Mouse (Mus musculus): ENCODE results near the gene Gatb. TPM values are rescaled to one million over a fixed set of nuclear protein-coding genes. Genes with fewer than 3 reads are reported as not detected.

The Gatb gene
- polyA plus RNA-seq, 1 experiment from 2014 or later, result 26.4 TPM

DNA sequence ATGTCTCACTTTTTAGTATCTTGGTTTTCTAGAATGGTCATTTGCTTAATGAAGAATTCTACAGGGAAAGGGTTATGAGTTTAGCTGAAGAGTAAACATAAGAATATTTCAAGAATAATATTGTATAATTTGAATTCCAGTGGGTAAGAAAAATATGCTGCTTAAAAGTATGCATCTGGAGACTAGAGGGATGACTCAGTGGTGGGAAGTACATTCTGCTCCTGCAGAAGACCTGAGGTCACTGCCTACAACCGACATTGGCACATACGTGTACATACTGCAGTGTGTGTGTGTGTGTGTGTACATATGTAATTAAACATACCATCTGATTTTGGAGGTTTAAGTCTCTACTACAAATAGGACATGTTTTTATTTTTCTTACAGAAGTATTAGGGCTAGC, 61.7 kb downstream of the Gatb start:
- Histone ChIP-seq H3K36me3 (ENCODE audit: control insufficient read depth, insufficient read depth, low read length) (no peaks in the 10 kb centered on the region), H3K9me3 (ENCODE audit: control insufficient read depth, low read length) (no peaks in the 10 kb centered on the region), H3K27ac (ENCODE audit: low read depth, low read length) (no peak overlapping the region), H3K9ac (ENCODE audit: low read depth, low read length) (no peak overlapping the region), H3K4me3 (ENCODE audit: low read length) (no peak overlapping the region), H3K4me2 (replicated peaks; ENCODE audit: low read depth, low read length) (no peak overlapping the region), H3K27me3 (ENCODE audit: control insufficient read depth, insufficient read depth, low read length) (no peaks in the 10 kb centered on the region), H3K4me1 (ENCODE audit: control insufficient read depth, insufficient read depth, low read length) (no peaks in the 10 kb centered on the region)
- no peak for ATAC-seq (ENCODE audit: low FRiP score, low TSS enrichment)
- WGBS, result 85% methylated on average over 2 of the region's 2 CpGs

- no peak for ATAC-seq (ENCODE audit: low FRiP score, low TSS enrichment)
- H3K9ac ChIP-seq (ENCODE audit: low read depth, low read length), result no peak overlapping the region
- H3K4me1 ChIP-seq (ENCODE audit: control insufficient read depth, insufficient read depth, low read length), result no peaks in the 10 kb centered on the region
- H3K4me3 ChIP-seq (ENCODE audit: low read length), result no peak overlapping the region
- H3K36me3 ChIP-seq (ENCODE audit: control insufficient read depth, insufficient read depth, low read length), result no peaks in the 10 kb centered on the region
- H3K27me3 ChIP-seq (ENCODE audit: control insufficient read depth, insufficient read depth, low read length), result no peaks in the 10 kb centered on the region
- H3K9me3 ChIP-seq (ENCODE audit: control insufficient read depth, low read length), result no peaks in the 10 kb centered on the region
- no peak overlapping the region for H3K4me2 ChIP-seq (replicated peaks; ENCODE audit: low read depth, low read length)
- H3K27ac ChIP-seq (ENCODE audit: low read depth, low read length), result no peak overlapping the region
- WGBS, result 91% methylated on average over 5 of the region's 5 CpGs
Measured at GRCm38 (mm10) chr3:85636716-85637447, 63.0 kb downstream of the Gatb start.

GRCm38 (mm10) chr3:85641751-85642150, 67.8 kb downstream of the Gatb start:
- H3K4me3 ChIP-seq (ENCODE audit: low read length), result no peak overlapping the region
- H3K27ac ChIP-seq (ENCODE audit: low read depth, low read length), result no peak overlapping the region
- no peaks in the 10 kb centered on the region for H3K9me3 ChIP-seq (ENCODE audit: control insufficient read depth, low read length)
- no peaks in the 10 kb centered on the region for H3K27me3 ChIP-seq (ENCODE audit: control insufficient read depth, insufficient read depth, low read length)
- no peaks in the 10 kb centered on the region for H3K36me3 ChIP-seq (ENCODE audit: control insufficient read depth, insufficient read depth, low read length)
- ATAC-seq (ENCODE audit: low FRiP score, low TSS enrichment), result no peak
- H3K4me1 ChIP-seq (ENCODE audit: control insufficient read depth, insufficient read depth, low read length), result no peaks in the 10 kb centered on the region
- no peak overlapping the region for H3K4me2 ChIP-seq (replicated peaks; ENCODE audit: low read depth, low read length)
- WGBS, result 78% methylated on average over 3 of the region's 3 CpGs
- no peak overlapping the region for H3K9ac ChIP-seq (ENCODE audit: low read depth, low read length)

DNA sequence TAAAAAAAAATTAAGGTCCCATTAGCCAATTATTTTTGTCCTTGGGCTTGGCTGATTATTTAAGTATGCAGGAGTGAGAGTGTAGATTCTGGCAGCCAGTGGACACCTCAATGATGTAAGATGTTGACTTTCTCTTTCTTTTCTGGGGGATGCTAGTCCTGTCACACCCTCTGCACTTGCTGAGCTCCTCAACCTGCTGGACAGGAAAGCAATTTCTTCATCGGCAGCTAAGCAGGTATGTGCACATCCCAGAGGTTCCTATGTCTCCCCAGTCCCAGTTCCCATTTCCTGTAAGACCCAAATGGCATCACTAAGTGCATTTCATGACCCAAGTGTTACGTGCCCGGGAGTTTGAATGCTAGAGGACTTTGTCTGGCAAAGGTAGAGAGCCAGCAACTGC, 70.9 kb downstream of the Gatb start:
- Histone ChIP-seq H3K4me1 (ENCODE audit: control insufficient read depth, insufficient read depth, low read length) (no peaks in the 10 kb centered on the region), H3K4me2 (replicated peaks; ENCODE audit: low read depth, low read length) (no peak overlapping the region), H3K36me3 (ENCODE audit: control insufficient read depth, insufficient read depth, low read length) (no peaks in the 10 kb centered on the region), H3K9ac (ENCODE audit: low read depth, low read length) (no peak overlapping the region), H3K4me3 (ENCODE audit: low read length) (no peak overlapping the region), H3K27me3 (ENCODE audit: control insufficient read depth, insufficient read depth, low read length) (no peaks in the 10 kb centered on the region), H3K9me3 (ENCODE audit: control insufficient read depth, low read length) (no peaks in the 10 kb centered on the region), H3K27ac (ENCODE audit: low read depth, low read length) (no peak overlapping the region)
- WGBS, result 92% methylated on average over 3 of the region's 3 CpGs
- ATAC-seq (ENCODE audit: low FRiP score, low TSS enrichment), result no peak

GRCm38 (mm10) chr3:85645517-85646004, 71.6 kb downstream of the Gatb start:
- WGBS, result 75% methylated on average over 7 of the region's 7 CpGs
- H3K9ac ChIP-seq (ENCODE audit: low read depth, low read length), result no peak overlapping the region
- no peaks in the 10 kb centered on the region for H3K27me3 ChIP-seq (ENCODE audit: control insufficient read depth, insufficient read depth, low read length)
- H3K4me3 ChIP-seq (ENCODE audit: low read length), result no peak overlapping the region
- no peaks in the 10 kb centered on the region for H3K9me3 ChIP-seq (ENCODE audit: control insufficient read depth, low read length)
- no peak for ATAC-seq (ENCODE audit: low FRiP score, low TSS enrichment)
- H3K4me1 ChIP-seq (ENCODE audit: control insufficient read depth, insufficient read depth, low read length), result no peaks in the 10 kb centered on the region
- no peak overlapping the region for H3K27ac ChIP-seq (ENCODE audit: low read depth, low read length)
- no peak overlapping the region for H3K4me2 ChIP-seq (replicated peaks; ENCODE audit: low read depth, low read length)
- no peaks in the 10 kb centered on the region for H3K36me3 ChIP-seq (ENCODE audit: control insufficient read depth, insufficient read depth, low read length)

- ATAC-seq (ENCODE audit: low FRiP score, low TSS enrichment), result no peak
- 91% methylated on average over 4 of the region's 4 CpGs for WGBS
- no peak overlapping the region for H3K4me2 ChIP-seq (replicated peaks; ENCODE audit: low read depth, low read length)
- H3K27me3 ChIP-seq (ENCODE audit: control insufficient read depth, insufficient read depth, low read length), result no peaks in the 10 kb centered on the region
- H3K27ac ChIP-seq (ENCODE audit: low read depth, low read length), result no peak overlapping the region
- no peaks in the 10 kb centered on the region for H3K4me1 ChIP-seq (ENCODE audit: control insufficient read depth, insufficient read depth, low read length)
- no peaks in the 10 kb centered on the region for H3K9me3 ChIP-seq (ENCODE audit: control insufficient read depth, low read length)
- H3K36me3 ChIP-seq (ENCODE audit: control insufficient read depth, insufficient read depth, low read length), result no peaks in the 10 kb centered on the region
- no peak overlapping the region for H3K9ac ChIP-seq (ENCODE audit: low read depth, low read length)
- no peak overlapping the region for H3K4me3 ChIP-seq (ENCODE audit: low read length)
Measured at GRCm38 (mm10) chr3:85649176-85649575, 75.3 kb downstream of the Gatb start.

DNA sequence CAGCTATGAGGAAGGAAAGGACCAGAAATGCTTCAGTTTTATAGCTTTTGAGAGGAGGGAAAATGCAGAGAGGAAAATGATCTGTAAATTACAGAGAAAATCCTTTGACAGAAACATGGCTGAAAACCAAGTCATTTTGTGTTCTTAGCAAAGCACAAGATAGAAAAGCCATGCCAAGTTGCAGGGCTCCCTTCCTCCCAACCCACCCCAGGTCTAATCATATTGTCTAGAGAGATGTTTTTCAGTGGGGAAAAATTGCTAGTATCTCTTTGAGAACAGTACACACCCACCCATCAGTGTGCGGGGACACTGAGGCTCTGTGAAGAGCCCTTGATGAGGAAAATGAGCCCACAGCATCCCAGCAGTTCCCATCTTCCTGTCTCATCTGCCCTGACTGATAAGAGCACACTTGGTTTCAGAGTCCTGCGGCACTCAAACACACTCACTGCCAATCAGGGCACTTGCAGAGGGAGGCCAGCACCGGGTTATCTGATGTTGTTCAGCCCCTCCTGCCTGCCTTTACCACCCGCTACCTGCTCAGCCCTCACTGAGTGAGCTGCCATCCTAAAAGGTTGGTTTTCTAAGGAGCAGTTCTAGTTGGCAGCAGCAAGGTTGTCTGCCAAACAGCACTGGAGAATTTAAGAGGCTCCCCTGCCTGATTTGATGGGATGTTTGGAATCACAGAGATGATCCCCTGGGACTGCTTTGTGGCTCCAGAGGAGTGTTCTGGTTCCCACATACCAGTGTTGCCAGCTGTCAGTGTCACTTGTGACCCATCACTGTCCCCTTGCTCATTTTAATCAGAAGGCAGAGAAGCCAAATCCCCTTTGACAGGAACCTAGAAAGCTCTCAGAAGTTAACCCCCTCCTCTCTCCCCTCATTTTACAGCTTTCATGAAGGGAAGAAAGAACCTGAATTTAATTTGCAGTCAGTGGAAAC, 79.1 kb downstream of the Gatb start:
- no peak overlapping the region for H3K27ac ChIP-seq (ENCODE audit: low read depth, low read length)
- no peaks in the 10 kb centered on the region for H3K27me3 ChIP-seq (ENCODE audit: control insufficient read depth, insufficient read depth, low read length)
- H3K9ac ChIP-seq (ENCODE audit: low read depth, low read length), result no peak overlapping the region
- WGBS, result 85% methylated on average over 4 of the region's 4 CpGs
- H3K4me3 ChIP-seq (ENCODE audit: low read length), result no peak overlapping the region
- no peaks in the 10 kb centered on the region for H3K4me1 ChIP-seq (ENCODE audit: control insufficient read depth, insufficient read depth, low read length)
- no peaks in the 10 kb centered on the region; the same call in 1 of the 2 replicates for H3K36me3 ChIP-seq (ENCODE audit: control insufficient read depth, insufficient read depth, low read length)
- no peaks in the 10 kb centered on the region for H3K9me3 ChIP-seq (ENCODE audit: control insufficient read depth, low read length)
- no peak for ATAC-seq (ENCODE audit: low FRiP score, low TSS enrichment)
- no peak overlapping the region for H3K4me2 ChIP-seq (replicated peaks; ENCODE audit: low read depth, low read length)

- WGBS, result 95% methylated on average over 3 of the region's 3 CpGs
- ATAC-seq (ENCODE audit: low FRiP score, low TSS enrichment), result no peak
- no peaks in the 10 kb centered on the region for H3K9me3 ChIP-seq (ENCODE audit: control insufficient read depth, low read length)
- H3K4me1 ChIP-seq (ENCODE audit: control insufficient read depth, insufficient read depth, low read length), result no peaks in the 10 kb centered on the region
- H3K36me3 ChIP-seq (ENCODE audit: control insufficient read depth, insufficient read depth, low read length), result no peaks in the 10 kb centered on the region; the same call in 1 of the 2 replicates
- no peaks in the 10 kb centered on the region for H3K27me3 ChIP-seq (ENCODE audit: control insufficient read depth, insufficient read depth, low read length)
- no peak overlapping the region for H3K27ac ChIP-seq (ENCODE audit: low read depth, low read length)
- no peak overlapping the region for H3K9ac ChIP-seq (ENCODE audit: low read depth, low read length)
- H3K4me3 ChIP-seq (ENCODE audit: low read length), result no peak overlapping the region
- H3K4me2 ChIP-seq (replicated peaks; ENCODE audit: low read depth, low read length), result no peak overlapping the region
Measured at GRCm38 (mm10) chr3:85655538-85655937, 81.6 kb downstream of the Gatb start.

GRCm38 (mm10) chr3:85659681-85660080, 85.8 kb downstream of the Gatb start:
- no peaks in the 10 kb centered on the region; the same call in 1 of the 2 replicates for H3K36me3 ChIP-seq (ENCODE audit: control insufficient read depth, insufficient read depth, low read length)
- H3K4me2 ChIP-seq (replicated peaks; ENCODE audit: low read depth, low read length), result no peak overlapping the region
- no peaks in the 10 kb centered on the region for H3K27me3 ChIP-seq (ENCODE audit: control insufficient read depth, insufficient read depth, low read length)
- WGBS, result 89% methylated on average over 7 of the region's 7 CpGs
- H3K27ac ChIP-seq (ENCODE audit: low read depth, low read length), result no peak overlapping the region
- no peak for ATAC-seq (ENCODE audit: low FRiP score, low TSS enrichment)
- peaks cover 10% of the 10 kb centered on the region; the same call in 1 of the 2 replicates for H3K4me1 ChIP-seq (ENCODE audit: control insufficient read depth, insufficient read depth, low read length)
- no peaks in the 10 kb centered on the region for H3K9me3 ChIP-seq (ENCODE audit: control insufficient read depth, low read length)
- no peak overlapping the region for H3K9ac ChIP-seq (ENCODE audit: low read depth, low read length)
- no peak overlapping the region for H3K4me3 ChIP-seq (ENCODE audit: low read length)
